Mouse (Mus musculus): ENCODE results near the gene Drc7. TPM values are rescaled to one million over a fixed set of nuclear protein-coding genes. Genes with fewer than 3 reads are reported as not detected.

The Drc7 gene
- polyA plus RNA-seq, 1 experiment from 2014 or later: 0.88 TPM

GRCm38 (mm10) chr8:95037106-95037925, 17.6 kb upstream of the Drc7 start:
- no peak overlapping the region for H3K4me3 ChIP-seq
- no peak for DNase-seq (ENCODE audit: low spot score)
- no peaks in the 10 kb centered on the region for H3K36me3 ChIP-seq
- no peaks in the 10 kb centered on the region for H3K9me3 ChIP-seq
- H3K27ac ChIP-seq: no peak overlapping the region
- no peaks in the 10 kb centered on the region for H3K4me1 ChIP-seq (replicated peaks)
- no peaks in the 10 kb centered on the region for H3K27me3 ChIP-seq (ENCODE audit: insufficient read depth, poor library complexity, severe bottlenecking)
- WGBS: 66% methylated on average over 7 of the region's 7 CpGs

- Histone ChIP-seq H3K36me3 (no peaks in the 10 kb centered on the region), H3K9me3 (no peaks in the 10 kb centered on the region), H3K27me3 (ENCODE audit: insufficient read depth, poor library complexity, severe bottlenecking) (no peaks in the 10 kb centered on the region), H3K4me1 (replicated peaks) (no peaks in the 10 kb centered on the region), H3K4me3 (no peak overlapping the region), H3K27ac (no peak overlapping the region)
- 76% methylated on average over 6 of the region's 6 CpGs for whole genome bisulfite sequencing
- no peak for DNase-seq (ENCODE audit: low spot score)
These were observed 12.8 kb upstream of the Drc7 start for GRCm38 (mm10) chr8:95041883-95042784.

GRCm38 (mm10) chr8:95044811-95045210, 10.1 kb upstream of the Drc7 start:
- DNase-seq (ENCODE audit: low spot score): no peak
- Histone ChIP-seq H3K27ac (no peak overlapping the region), H3K27me3 (ENCODE audit: insufficient read depth, poor library complexity, severe bottlenecking) (no peaks in the 10 kb centered on the region), H3K36me3 (no peaks in the 10 kb centered on the region), H3K4me3 (no peak overlapping the region), H3K9me3 (no peaks in the 10 kb centered on the region), H3K4me1 (replicated peaks) (peaks cover 12% of the 10 kb centered on the region)
- 62% methylated on average over 4 of the region's 4 CpGs for WGBS

GRCm38 (mm10) chr8:95046982-95047381, 7.9 kb upstream of the Drc7 start:
- no peaks in the 10 kb centered on the region for H3K9me3 ChIP-seq
- no peaks in the 10 kb centered on the region for H3K36me3 ChIP-seq
- peaks cover 12% of the 10 kb centered on the region for H3K4me1 ChIP-seq (replicated peaks)
- no peaks in the 10 kb centered on the region for H3K27me3 ChIP-seq (ENCODE audit: insufficient read depth, poor library complexity, severe bottlenecking)
- H3K4me3 ChIP-seq: no peak overlapping the region
- no peak overlapping the region for H3K27ac ChIP-seq
- no peak for DNase-seq (ENCODE audit: low spot score)
- WGBS: 82% methylated on average over 3 of the region's 3 CpGs

- Histone ChIP-seq H3K4me1 (replicated peaks) (peaks cover 12% of the 10 kb centered on the region), H3K36me3 (no peaks in the 10 kb centered on the region), H3K9me3 (no peaks in the 10 kb centered on the region), H3K27me3 (ENCODE audit: insufficient read depth, poor library complexity, severe bottlenecking) (no peaks in the 10 kb centered on the region), H3K27ac (no peak overlapping the region), H3K4me3 (no peak overlapping the region)
- DNase-seq (ENCODE audit: low spot score): no peak
- WGBS: 67% methylated on average over 6 of the region's 6 CpGs
These were observed 6.8 kb upstream of the Drc7 start for GRCm38 (mm10) chr8:95047884-95048680.

- Histone ChIP-seq H3K4me1 (replicated peaks) (peaks cover 12% of the 10 kb centered on the region), H3K36me3 (no peaks in the 10 kb centered on the region), H3K9me3 (no peaks in the 10 kb centered on the region), H3K27ac (no peak overlapping the region), H3K4me3 (no peak overlapping the region), H3K27me3 (ENCODE audit: insufficient read depth, poor library complexity, severe bottlenecking) (no peaks in the 10 kb centered on the region)
- WGBS: 81% methylated on average over 2 of the region's 2 CpGs
- DNase-seq (ENCODE audit: low spot score): no peak
These were observed 5.3 kb upstream of the Drc7 start for GRCm38 (mm10) chr8:95049636-95050035.

- no peak overlapping the region for H3K4me3 ChIP-seq
- no peaks in the 10 kb centered on the region for H3K27me3 ChIP-seq (ENCODE audit: insufficient read depth, poor library complexity, severe bottlenecking)
- H3K27ac ChIP-seq: no peak overlapping the region
- no peak for DNase-seq (ENCODE audit: low spot score)
- H3K36me3 ChIP-seq: no peaks in the 10 kb centered on the region
- 62% methylated on average over 6 of the region's 6 CpGs for WGBS
- H3K4me1 ChIP-seq (replicated peaks): 0 out of 2 replicates have a peak, but pooled peaks cover 3% of the 10 kb centered on the region
- no peaks in the 10 kb centered on the region for H3K9me3 ChIP-seq
These were observed 465 bp upstream of the Drc7 start for GRCm38 (mm10) chr8:95054438-95054837.

GRCm38 (mm10) chr8:95056414-95056813, 1.5 kb downstream of the Drc7 start:
- 0 out of 2 replicates have a peak, but pooled peaks cover 3% of the 10 kb centered on the region for H3K4me1 ChIP-seq (replicated peaks)
- no peaks in the 10 kb centered on the region for H3K9me3 ChIP-seq
- H3K27ac ChIP-seq: peak overlapping the region; percentile 23; the same call in 1 of the 2 replicates
- no peak for DNase-seq (ENCODE audit: low spot score)
- no peak overlapping the region for H3K4me3 ChIP-seq
- WGBS: 86% methylated on average over 5 of the region's 5 CpGs
- H3K36me3 ChIP-seq: no peaks in the 10 kb centered on the region
- H3K27me3 ChIP-seq (ENCODE audit: insufficient read depth, poor library complexity, severe bottlenecking): no peaks in the 10 kb centered on the region

- no peak for DNase-seq (ENCODE audit: low spot score)
- H3K4me1 ChIP-seq (replicated peaks): 0 out of 2 replicates have a peak, but pooled peaks cover 3% of the 10 kb centered on the region
- H3K9me3 ChIP-seq: no peaks in the 10 kb centered on the region
- H3K36me3 ChIP-seq: no peaks in the 10 kb centered on the region
- H3K27me3 ChIP-seq (ENCODE audit: insufficient read depth, poor library complexity, severe bottlenecking): no peaks in the 10 kb centered on the region
- 86% methylated on average over 6 of the region's 6 CpGs for WGBS
- H3K27ac ChIP-seq: no peak overlapping the region
- H3K4me3 ChIP-seq: no peak overlapping the region
These were observed 3.8 kb downstream of the Drc7 start for GRCm38 (mm10) chr8:95058661-95059060.

- no peak overlapping the region for H3K27ac ChIP-seq
- WGBS: 73% methylated on average over 6 of the region's 6 CpGs
- no peaks in the 10 kb centered on the region for H3K27me3 ChIP-seq (ENCODE audit: insufficient read depth, poor library complexity, severe bottlenecking)
- H3K9me3 ChIP-seq: no peaks in the 10 kb centered on the region
- no peak overlapping the region for H3K4me3 ChIP-seq
- H3K4me1 ChIP-seq (replicated peaks): 0 out of 2 replicates have a peak, but pooled peaks cover 2% of the 10 kb centered on the region
- no peak for DNase-seq (ENCODE audit: low spot score)
- H3K36me3 ChIP-seq: no peaks in the 10 kb centered on the region
These were observed 5.1 kb downstream of the Drc7 start for GRCm38 (mm10) chr8:95059812-95060533.

- Histone ChIP-seq H3K9me3 (no peaks in the 10 kb centered on the region), H3K4me3 (no peak overlapping the region), H3K4me1 (replicated peaks) (no peaks in the 10 kb centered on the region), H3K27ac (no peak overlapping the region), H3K36me3 (no peaks in the 10 kb centered on the region), H3K27me3 (ENCODE audit: insufficient read depth, poor library complexity, severe bottlenecking) (no peaks in the 10 kb centered on the region)
- DNase-seq (ENCODE audit: low spot score): no peak
- WGBS: 92% methylated on average over 2 of the region's 2 CpGs
These were observed 9.6 kb downstream of the Drc7 start for GRCm38 (mm10) chr8:95064531-95064930.

- Histone ChIP-seq H3K27me3 (ENCODE audit: insufficient read depth, poor library complexity, severe bottlenecking) (no peaks in the 10 kb centered on the region), H3K36me3 (no peaks in the 10 kb centered on the region), H3K27ac (no peak overlapping the region), H3K4me1 (replicated peaks) (no peaks in the 10 kb centered on the region), H3K4me3 (no peak overlapping the region), H3K9me3 (no peaks in the 10 kb centered on the region)
- 53% methylated on average over 3 of the region's 3 CpGs for WGBS
- DNase-seq (ENCODE audit: low spot score): peak; percentile 40
These were observed 12.7 kb downstream of the Drc7 start for GRCm38 (mm10) chr8:95067582-95067981.

Measured in hindbrain, embryonic 10.5 days (tissue).